Mouse (Mus musculus) adrenal gland, postnatal 10 days (tissue): ENCODE measurements around the gene Fsip1. TPM values are rescaled to one million over a fixed set of nuclear protein-coding genes. Genes with fewer than 3 reads are reported as not detected.

ENCODE experiments used
- DNase-seq: peaks from one replicate; pipeline ENCODE4 v3.0.0; 2021; ENCODE audit warnings: mixed read lengths
- microRNA-seq: library from miRNA; unstranded; fragments of <30 nt; microRNA quantifications from one replicate; pipeline ENCODE4 v1.2.0, GENCODE M21; 2021
- total RNA-seq, 2 experiments: library from RNA; stranded (reverse); gene quantifications; 2 replicates each; pipeline ENCODE4 v1.2.3; 2021

The Fsip1 gene
- total RNA-seq, 2 experiments from 2014 or later: 0.45 to 0.79 TPM

DNA sequence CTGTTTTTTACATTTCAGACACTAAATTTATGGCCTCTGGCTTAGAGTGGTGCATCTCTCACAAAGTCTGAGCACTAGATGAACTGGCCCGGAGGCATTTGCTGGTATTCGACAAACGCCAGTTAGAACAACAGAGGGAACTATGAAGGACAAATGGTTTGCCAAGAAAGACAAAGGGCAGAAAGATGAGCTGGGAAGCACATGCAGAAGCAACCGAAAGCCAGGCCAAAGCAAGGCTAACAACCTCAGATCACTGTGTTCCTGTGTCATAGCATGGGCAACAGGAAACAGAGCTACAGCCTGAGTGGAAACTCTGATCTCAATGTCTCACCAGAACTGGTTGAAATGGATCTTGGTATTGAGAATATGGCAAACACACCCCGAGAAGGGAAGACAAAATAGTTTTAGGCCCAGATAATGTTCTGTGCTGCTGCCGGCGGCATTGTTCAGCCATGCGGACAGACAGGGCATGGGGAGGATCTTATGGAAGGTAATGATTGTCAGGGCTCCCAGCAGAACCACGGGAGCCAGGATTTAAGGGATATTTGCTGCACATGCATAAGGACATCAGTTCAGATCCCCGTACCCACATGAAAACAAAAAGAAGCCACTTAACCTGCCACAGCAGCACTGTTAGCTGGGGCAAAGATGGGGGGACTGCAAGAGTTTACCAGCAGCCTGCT, 169.6 kb downstream of the Fsip1 start:
- DNase-seq: no peak

- DNase-seq: peak; percentile 29
Observed at GRCm38 (mm10) chr2:118085647-118086046, 171.1 kb downstream of the Fsip1 start.

GRCm38 (mm10) chr2:118084693-118085092, 172.1 kb downstream of the Fsip1 start:
- no peak for DNase-seq

DNA sequence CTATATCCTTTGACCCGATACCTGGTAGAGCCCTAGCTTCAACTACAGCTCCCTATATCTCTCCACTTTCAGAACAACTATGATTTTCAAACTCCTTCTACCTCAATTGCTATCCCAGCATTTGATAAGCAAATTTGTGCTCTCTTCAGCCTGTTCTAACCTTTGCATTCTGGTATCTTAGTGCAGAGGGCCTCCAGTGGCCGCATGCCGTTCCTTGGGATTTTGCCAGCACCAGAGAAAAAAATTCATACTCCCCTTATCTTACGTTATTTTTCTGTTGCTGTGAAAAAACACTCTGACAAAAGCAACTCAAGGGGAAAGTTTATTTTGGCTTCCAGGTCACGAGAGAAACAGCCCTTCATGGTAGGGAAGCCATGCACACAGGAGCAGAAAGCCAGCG, 173.1 kb downstream of the Fsip1 start:
- no peak for DNase-seq

- no peak for DNase-seq
Observed at GRCm38 (mm10) chr2:118081581-118081980, 175.2 kb downstream of the Fsip1 start.

Small RNA genes lying within 50 kb of the gene (microRNA-seq; reads per million reads assigned to microRNA genes)
- gene Gm22800: not detected

Other genes starting within 250 kb of the Fsip1 start
- gene Thbs1, start 145.1 kb downstream of the Fsip1 start, total RNA-seq: 10 to 100 TPM; 19.9 to 31.9 TPM
- gene Gpr176, start 116.5 kb upstream of the Fsip1 start, total RNA-seq: 1 to 10 TPM; 2.0 to 2.2 TPM
- 10 to 100 TPM; 15.7 to 19.9 TPM for gene Eif2ak4, start 131.7 kb upstream of the Fsip1 start, total RNA-seq
- 100 to 1,000 TPM; 139 to 146 TPM for gene Srp14, start 222.7 kb upstream of the Fsip1 start, total RNA-seq